Mouse (Mus musculus) lung, adult 2 months (tissue): ENCODE data around the gene Mansc1.

Experiments
- CTCF ChIP-seq: fragments of 200-500 bp; IDR thresholded peaks from 2 replicates; pipeline ENCODE4 v1.5.1; 2011; ENCODE audit warnings: mild to moderate bottlenecking, low read length, control low read depth; ENCODE audit not compliant: insufficient read depth
- POLR2A ChIP-seq: fragments of 200-500 bp; IDR thresholded peaks from 2 replicates; pipeline ENCODE4 v1.6.1; 2011; ENCODE audit warnings: low read depth, mild to moderate bottlenecking, control low read depth, low read length, borderline replicate concordance; ENCODE audit errors: extremely low read depth

DNA sequence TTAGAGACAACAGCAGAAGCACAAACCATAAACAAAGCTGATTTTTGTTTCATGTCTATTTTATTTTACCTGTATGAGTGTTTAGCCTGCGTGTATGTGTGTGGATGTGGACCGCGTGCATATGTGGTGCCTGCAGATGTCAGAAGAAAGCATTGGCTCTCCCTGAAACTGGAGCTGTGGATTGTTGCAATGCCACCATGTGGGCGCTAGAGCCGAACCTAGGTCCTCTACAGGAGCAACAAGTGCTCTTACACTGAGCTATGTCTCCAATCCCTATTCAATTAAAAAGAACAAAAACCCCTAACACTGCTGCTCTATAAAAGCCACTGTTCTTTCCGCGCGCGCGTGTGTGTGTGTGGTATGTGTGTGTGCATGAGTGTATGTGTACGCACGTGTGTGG is 6.9 kb downstream of the Mansc1 start:
- no peak for TF ChIP-seq POLR2A
- TF ChIP-seq CTCF = no peak
